In genomic region chr15:84972860-84973543, GRCm38 (mm10) we compare ENCODE assay signal across 9 mouse cellular contexts. TPM values are rescaled to one million over a fixed set of nuclear protein-coding genes. Genes with fewer than 3 reads are reported as not detected.
DNase-seq lines count a peak whose midpoint lies in the region; ATAC-seq lines count a peak whose summit lies in the region.
"Had no signal": no experiment of that assay in that cellular context is flagged by ENCODE, and none has a peak within 500 bp of the region (broad histone marks: within the 10 kb centered on the region; RNA-seq: fewer than 3 reads in every experiment).

No protein-coding gene starts in this region.

- H3K27me3 ChIP-seq in forebrain, embryonic 16.5 days (replicated peaks; ENCODE audit: control insufficient read depth, insufficient read depth, low read length), result no peaks in the 10 kb centered on the region
- H3K27me3 ChIP-seq in intestine, embryonic 15.5 days (replicated peaks), result no peaks in the 10 kb centered on the region

- 35% methylated on average over 8 of the region's 8 CpGs for WGBS in forebrain, embryonic 16.5 days
- 72% methylated on average over 8 of the region's 8 CpGs for WGBS in intestine, embryonic 15.5 days

- no peak overlapping the region for H3K4me3 ChIP-seq in forebrain, embryonic 16.5 days (replicated peaks; ENCODE audit: low read length)
- H3K4me3 ChIP-seq in intestine, embryonic 15.5 days (replicated peaks), result no peak overlapping the region

- H3K4me1 ChIP-seq in forebrain, embryonic 16.5 days (replicated peaks; ENCODE audit: control insufficient read depth, insufficient read depth, low read length), result peaks cover 26% of the 10 kb centered on the region
- peaks cover 6% of the 10 kb centered on the region; the same call in 1 of the 2 replicates for H3K4me1 ChIP-seq in intestine, embryonic 15.5 days (replicated peaks)

- H3K9me3 ChIP-seq in forebrain, embryonic 16.5 days (ENCODE audit: control insufficient read depth, low read length), result no peaks in the 10 kb centered on the region
- no peaks in the 10 kb centered on the region for H3K9me3 ChIP-seq in intestine, embryonic 15.5 days

- peak; percentile 38 for ATAC-seq in cerebellum, adult (ENCODE audit: insufficient number of reproducible peaks, low FRiP score, low TSS enrichment)
- 0 out of 2 replicates have a peak, but pooled peaks have one; percentile 41 for ATAC-seq in forebrain, embryonic 16.5 days
- ATAC-seq in monocyte, adult 5-6 weeks (replicated peaks; ENCODE audit: insufficient number of reproducible peaks, low FRiP score, low TSS enrichment, poor library complexity, severe bottlenecking), result no peak
- no peak for ATAC-seq in intestine, embryonic 15.5 days

- DNase-seq in cerebellum, postnatal 4 days (ENCODE audit: low spot score in 2 of 2), result no peak
- peak; percentile 89 for DNase-seq in Muller cell, postnatal 12 days (ENCODE audit: inconsistent ontology term)
- DNase-seq in layer of hippocampus, postnatal 10 days (ENCODE audit: low spot score in 2 of 2), result peak; percentile 54 to 57
- DNase-seq in adrenal gland, postnatal 14 days, result no peak
- DNase-seq: lung, embryonic 14.5 days had no signal

- H3K9ac ChIP-seq in forebrain, embryonic 16.5 days (replicated peaks; ENCODE audit: low read depth, low read length), result no peak overlapping the region
- no peak overlapping the region for H3K9ac ChIP-seq in intestine, embryonic 15.5 days
- H3K9ac ChIP-seq: lung, embryonic 14.5 days had no signal

- H3K4me2 ChIP-seq in forebrain, embryonic 16.5 days (ENCODE audit: low read length), result no peak overlapping the region
- H3K4me2 ChIP-seq in intestine, embryonic 15.5 days (replicated peaks), result no peak overlapping the region
- H3K4me2 ChIP-seq: lung, embryonic 14.5 days had no signal

- H3K36me3 ChIP-seq in forebrain, embryonic 16.5 days (ENCODE audit: control insufficient read depth, insufficient read depth), result peaks cover 2% of the 10 kb centered on the region; the same call in 1 of the 2 replicates
- no peaks in the 10 kb centered on the region for H3K36me3 ChIP-seq in intestine, embryonic 15.5 days

- H3K27ac ChIP-seq in forebrain, embryonic 16.5 days (ENCODE audit: low read length), result no peak overlapping the region
- no peak overlapping the region for H3K27ac ChIP-seq in intestine, embryonic 15.5 days

RNA-seq across cellular contexts. Expression of gene 5031439G07Rik, which starts 15.3 kb away (rescaled TPM):
- polyA plus RNA-seq in forebrain, embryonic 16.5 days (2015; fragmentation: Nextera tagmentation; extraction: Ambion mirVana), result 24.2 and 24.8 TPM in 2 replicates
- 100 to 1,000 TPM; 102 to 128 TPM for total RNA-seq in layer of hippocampus, postnatal 10 days (2021)
- 45.7 to 67.3 TPM (median 62.2 TPM) in 3 replicates for total RNA-seq in monocyte, adult 5-6 weeks (2017)
- total RNA-seq in adrenal gland, postnatal 14 days (2021), result 24.9 and 32.2 TPM in 2 replicates
- 9.6 and 12.6 TPM in 2 replicates for polyA plus RNA-seq in intestine, embryonic 15.5 days (2015; fragmentation: Nextera tagmentation; extraction: Ambion mirVana)

RNA-seq across cellular contexts. Expression of gene Upk3a, which starts 43.9 kb away (rescaled TPM):
- polyA plus RNA-seq in forebrain, embryonic 16.5 days (2015; fragmentation: Nextera tagmentation; extraction: Ambion mirVana), result 0.83 and 1.1 TPM in 2 replicates
- under 1 TPM; 0.31 to 0.78 TPM for total RNA-seq in layer of hippocampus, postnatal 10 days (2021)
- total RNA-seq in monocyte, adult 5-6 weeks (2017), result not detected in 3 replicates
- not detected in 2 replicates for total RNA-seq in adrenal gland, postnatal 14 days (2021)
- 1.5 and 2.1 TPM in 2 replicates for polyA plus RNA-seq in intestine, embryonic 15.5 days (2015; fragmentation: Nextera tagmentation; extraction: Ambion mirVana)

RNA-seq across cellular contexts. Expression of gene Nup50, which starts 49.8 kb away (rescaled TPM):
- polyA plus RNA-seq in forebrain, embryonic 16.5 days (2015; fragmentation: Nextera tagmentation; extraction: Ambion mirVana), result 30.1 and 34.3 TPM in 2 replicates
- 10 to 100 TPM; 31.5 to 31.7 TPM for total RNA-seq in layer of hippocampus, postnatal 10 days (2021)
- total RNA-seq in monocyte, adult 5-6 weeks (2017), result 71.6 to 74.0 TPM (median 73.6 TPM) in 3 replicates
- total RNA-seq in adrenal gland, postnatal 14 days (2021), result 30.9 and 33.1 TPM in 2 replicates
- 36.8 and 40.4 TPM in 2 replicates for polyA plus RNA-seq in intestine, embryonic 15.5 days (2015; fragmentation: Nextera tagmentation; extraction: Ambion mirVana)

RNA-seq across cellular contexts. Expression of gene Gm29666, which starts 53.2 kb away (rescaled TPM):
- 0.48 and 1.1 TPM in 2 replicates for polyA plus RNA-seq in forebrain, embryonic 16.5 days (2015; fragmentation: Nextera tagmentation; extraction: Ambion mirVana)
- 1 to 10 TPM; 1.0 to 1.4 TPM for total RNA-seq in layer of hippocampus, postnatal 10 days (2021)
- total RNA-seq in monocyte, adult 5-6 weeks (2017), result 0.10 to 0.68 TPM (median 0.53 TPM) in 3 replicates
- total RNA-seq in adrenal gland, postnatal 14 days (2021), result 0.30 TPM in 2 replicates
- 0.58 and 0.71 TPM in 2 replicates for polyA plus RNA-seq in intestine, embryonic 15.5 days (2015; fragmentation: Nextera tagmentation; extraction: Ambion mirVana)

RNA-seq across cellular contexts. Expression of gene Fam118a, which starts 55.7 kb away (rescaled TPM):
- 35.3 and 38.9 TPM in 2 replicates for polyA plus RNA-seq in forebrain, embryonic 16.5 days (2015; fragmentation: Nextera tagmentation; extraction: Ambion mirVana)
- total RNA-seq in layer of hippocampus, postnatal 10 days (2021), result 10 to 100 TPM; 27.2 to 28.3 TPM
- total RNA-seq in monocyte, adult 5-6 weeks (2017), result 7.9 to 12.5 TPM (median 12.3 TPM) in 3 replicates
- total RNA-seq in adrenal gland, postnatal 14 days (2021), result 12.6 and 15.5 TPM in 2 replicates
- 29.2 and 29.9 TPM in 2 replicates for polyA plus RNA-seq in intestine, embryonic 15.5 days (2015; fragmentation: Nextera tagmentation; extraction: Ambion mirVana)

Comparison
In these comparisons a context has a peak if more than half of its experiments do, and no peak if none do; other contexts are left out.
1. ATAC-seq: peak in cerebellum, adult (single experiment) and forebrain, embryonic 16.5 days (single experiment); none in monocyte, adult 5-6 weeks (single experiment) and intestine, embryonic 15.5 days (single experiment).
2. DNase-seq: peak in Muller cell, postnatal 12 days (single experiment) and layer of hippocampus, postnatal 10 days (2 of 2); none in cerebellum, postnatal 4 days (0 of 2) and adrenal gland, postnatal 14 days (single experiment).